Comparison of ENCODE assay signal across 14 mouse cellular contexts in the genomic region with DNA sequence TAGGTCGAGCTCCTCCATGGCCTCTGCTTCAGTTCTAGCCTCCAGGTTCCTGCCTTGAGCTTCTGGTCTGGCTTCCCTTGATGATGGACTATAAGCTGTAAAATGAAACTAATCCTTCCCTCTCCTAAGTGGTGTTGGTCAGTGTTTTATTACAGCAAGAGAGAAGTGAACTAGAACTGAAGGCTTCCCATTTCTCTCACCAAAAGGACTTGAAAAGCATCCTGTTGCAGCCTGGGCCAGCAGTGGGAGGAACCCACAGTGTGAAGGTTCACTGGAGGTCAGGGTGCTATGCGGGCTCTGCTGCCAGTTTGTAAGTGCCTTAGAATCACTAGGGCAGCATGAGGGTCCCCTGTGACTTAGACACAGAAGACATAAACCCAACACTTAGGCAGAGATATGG.
"Had no signal": no experiment of that assay in that cellular context is flagged by ENCODE, and none has a peak within 500 bp of the region (broad histone marks: within the 10 kb centered on the region; RNA-seq: fewer than 3 reads in every experiment).

No protein-coding gene starts in this region.

- ATAC-seq: intestine, postnatal 0 days; midbrain, embryonic 16.5 days had no signal

- H3K9me3 ChIP-seq: limb, embryonic 10.5 days; limb, embryonic 13.5 days; liver, embryonic 15.5 days; midbrain, embryonic 12.5 days; stomach, embryonic 15.5 days had no signal

- H3K27me3 ChIP-seq: stomach, embryonic 15.5 days had no signal

- H3K36me3 ChIP-seq: limb, embryonic 10.5 days; limb, embryonic 13.5 days; liver, embryonic 15.5 days; midbrain, embryonic 12.5 days; stomach, embryonic 15.5 days had no signal

- DNase-seq: kidney, adult 9 months; kidney, postnatal 25 days; layer of hippocampus, adult 9-11 months; liver; lung, adult 2 months; thymus, postnatal 25 days had no signal

- H3K4me1 ChIP-seq: liver, embryonic 15.5 days; stomach, embryonic 15.5 days had no signal

- H3K27ac ChIP-seq: layer of hippocampus, adult 2 months; limb, embryonic 10.5 days; limb, embryonic 13.5 days; liver, embryonic 15.5 days; midbrain, embryonic 12.5 days; stomach, embryonic 15.5 days had no signal

- H3K9ac ChIP-seq: limb, embryonic 13.5 days; liver, embryonic 15.5 days; midbrain, embryonic 12.5 days; stomach, embryonic 15.5 days had no signal

- H3K4me2 ChIP-seq: limb, embryonic 13.5 days; liver, embryonic 15.5 days; midbrain, embryonic 12.5 days; stomach, embryonic 15.5 days had no signal

- H3K4me3 ChIP-seq: layer of hippocampus, adult 2 months; limb, embryonic 10.5 days; limb, embryonic 13.5 days; liver, embryonic 15.5 days; midbrain, embryonic 12.5 days; stomach, embryonic 15.5 days had no signal
